Mouse (Mus musculus): ENCODE measurements at regions not wholly inside any gene's neighbourhood (a gene's known extent, or its start where the extent isn't known, plus 50 kb on each side); places are given as distances from the start of the nearest gene placed in this dataset.
A peak's percentile ranks its signal among the peaks of the same experiment; 100 is the strongest.

- Histone ChIP-seq H3K9ac (no peak overlapping the region), H3K4me1 (ENCODE audit: insufficient read depth) (0 out of 2 replicates have a peak, but pooled peaks cover 3% of the 10 kb centered on the region), H3K4me2 (no peak overlapping the region), H3K9me3 (ENCODE audit: low read depth, low read length) (no peaks in the 10 kb centered on the region), H3K4me3 (ENCODE audit: low read depth, low read length) (no peak overlapping the region), H3K27ac (ENCODE audit: low read depth) (no peak overlapping the region), H3K36me3 (ENCODE audit: insufficient read depth) (no peaks in the 10 kb centered on the region), H3K27me3 (ENCODE audit: insufficient read depth, low read length) (no peaks in the 10 kb centered on the region)
- no peak for TF ChIP-seq CTCF (IDR thresholded peaks at IDR 0.05; ENCODE audit: low read depth)
- 77% methylated on average over 7 of the region's 7 CpGs for WGBS
- ATAC-seq (ENCODE audit: insufficient read depth) (0 out of 2 replicates have a peak, but pooled peaks have one; percentile 4), DNase-seq (no peak)
These were observed 101.0 kb upstream of the Adra1b start for GRCm38 (mm10) chr11:44001843-44002589.

GRCm38 (mm10) chr11:44002716-44003522 is 101.9 kb upstream of the Adra1b start:
- DNase-seq: peak; percentile 78
- no peaks in the 10 kb centered on the region for H3K36me3 ChIP-seq (ENCODE audit: insufficient read depth)
- 47% methylated on average over 6 of the region's 6 CpGs for WGBS

GRCm38 (mm10) chr11:44007526-44008040 is 106.6 kb upstream of the Adra1b start:
- Histone ChIP-seq H3K9ac (no peak overlapping the region), H3K27me3 (ENCODE audit: insufficient read depth, low read length) (no peaks in the 10 kb centered on the region), H3K27ac (ENCODE audit: low read depth) (no peak overlapping the region), H3K4me1 (ENCODE audit: insufficient read depth) (no peaks in the 10 kb centered on the region), H3K36me3 (ENCODE audit: insufficient read depth) (no peaks in the 10 kb centered on the region), H3K4me3 (ENCODE audit: low read depth, low read length) (no peak overlapping the region), H3K9me3 (ENCODE audit: low read depth, low read length) (no peaks in the 10 kb centered on the region), H3K4me2 (no peak overlapping the region)
- no peak for TF ChIP-seq CTCF (IDR thresholded peaks at IDR 0.05; ENCODE audit: low read depth)
- WGBS: 27% methylated on average over 5 of the region's 5 CpGs
- DNase-seq: peak; percentile 34
- ATAC-seq (ENCODE audit: insufficient read depth): peak; percentile 52; the same call in 1 of the 2 replicates

More at GRCm38 (mm10) chr11:44002716-44003522, 101.9 kb upstream of the Adra1b start:
- no peak for TF ChIP-seq CTCF (IDR thresholded peaks at IDR 0.05; ENCODE audit: low read depth)
- Histone ChIP-seq H3K9me3 (ENCODE audit: low read depth, low read length) (no peaks in the 10 kb centered on the region), H3K4me1 (ENCODE audit: insufficient read depth) (0 out of 2 replicates have a peak, but pooled peaks cover 3% of the 10 kb centered on the region), H3K27ac (ENCODE audit: low read depth) (no peak overlapping the region), H3K4me3 (ENCODE audit: low read depth, low read length) (no peak overlapping the region), H3K9ac (no peak overlapping the region), H3K27me3 (ENCODE audit: insufficient read depth, low read length) (no peaks in the 10 kb centered on the region), H3K4me2 (no peak overlapping the region)
- peak; percentile 70; the same call in 1 of the 2 replicates for ATAC-seq (ENCODE audit: insufficient read depth)

- no peak overlapping the region for H3K9ac ChIP-seq
- ATAC-seq (ENCODE audit: insufficient read depth) (no peak), DNase-seq (no peak)
- no peaks in the 10 kb centered on the region for H3K27me3 ChIP-seq (ENCODE audit: insufficient read depth, low read length)
- H3K4me1 ChIP-seq (ENCODE audit: insufficient read depth): no peaks in the 10 kb centered on the region
- no peak overlapping the region for H3K4me3 ChIP-seq (ENCODE audit: low read depth, low read length)
- no peak overlapping the region for H3K27ac ChIP-seq (ENCODE audit: low read depth)
- H3K36me3 ChIP-seq (ENCODE audit: insufficient read depth): no peaks in the 10 kb centered on the region
- 74% methylated on average over 5 of the region's 5 CpGs for WGBS
- H3K4me2 ChIP-seq: no peak overlapping the region
- no peak for TF ChIP-seq CTCF (IDR thresholded peaks at IDR 0.05; ENCODE audit: low read depth)
- no peaks in the 10 kb centered on the region for H3K9me3 ChIP-seq (ENCODE audit: low read depth, low read length)
These were observed 111.3 kb upstream of the Adra1b start for GRCm38 (mm10) chr11:44012314-44012713.

- Histone ChIP-seq H3K9me3 (ENCODE audit: low read depth, low read length) (no peaks in the 10 kb centered on the region), H3K9ac (no peak overlapping the region), H3K4me2 (no peak overlapping the region), H3K4me3 (ENCODE audit: low read depth, low read length) (no peak overlapping the region), H3K27me3 (ENCODE audit: insufficient read depth, low read length) (no peaks in the 10 kb centered on the region), H3K4me1 (ENCODE audit: insufficient read depth) (no peaks in the 10 kb centered on the region), H3K27ac (ENCODE audit: low read depth) (no peak overlapping the region), H3K36me3 (ENCODE audit: insufficient read depth) (no peaks in the 10 kb centered on the region)
- ATAC-seq (ENCODE audit: insufficient read depth) (no peak), DNase-seq (no peak)
- TF ChIP-seq CTCF (IDR thresholded peaks at IDR 0.05; ENCODE audit: low read depth): no peak
- 33% methylated on average over 1 of the region's 1 CpGs for WGBS
These were observed 112.8 kb upstream of the Adra1b start for GRCm38 (mm10) chr11:44013841-44014240.

- Histone ChIP-seq H3K27me3 (ENCODE audit: insufficient read depth, low read length) (no peaks in the 10 kb centered on the region), H3K36me3 (ENCODE audit: insufficient read depth) (no peaks in the 10 kb centered on the region), H3K9me3 (ENCODE audit: low read depth, low read length) (no peaks in the 10 kb centered on the region), H3K9ac (no peak overlapping the region), H3K4me2 (no peak overlapping the region), H3K4me1 (ENCODE audit: insufficient read depth) (no peaks in the 10 kb centered on the region), H3K4me3 (ENCODE audit: low read depth, low read length) (no peak overlapping the region), H3K27ac (ENCODE audit: low read depth) (no peak overlapping the region)
- TF ChIP-seq CTCF (IDR thresholded peaks at IDR 0.05; ENCODE audit: low read depth): no peak
- WGBS: 52% methylated on average over 4 of the region's 4 CpGs
- DNase-seq (no peak), ATAC-seq (ENCODE audit: insufficient read depth) (no peak)
These were observed 120.6 kb upstream of the Adra1b start for GRCm38 (mm10) chr11:44021638-44022037.

GRCm38 (mm10) chr11:44027046-44027445 is 126.0 kb upstream of the Adra1b start:
- 61% methylated on average over 3 of the region's 3 CpGs for WGBS

More at GRCm38 (mm10) chr11:44027046-44027445, 126.0 kb upstream of the Adra1b start:
- Histone ChIP-seq H3K4me3 (ENCODE audit: low read depth, low read length) (no peak overlapping the region), H3K4me1 (ENCODE audit: insufficient read depth) (no peaks in the 10 kb centered on the region), H3K9me3 (ENCODE audit: low read depth, low read length) (no peaks in the 10 kb centered on the region), H3K36me3 (ENCODE audit: insufficient read depth) (no peaks in the 10 kb centered on the region), H3K27ac (ENCODE audit: low read depth) (no peak overlapping the region), H3K27me3 (ENCODE audit: insufficient read depth, low read length) (no peaks in the 10 kb centered on the region), H3K4me2 (no peak overlapping the region), H3K9ac (no peak overlapping the region; the same call in 1 of the 2 replicates)
- no peak for TF ChIP-seq CTCF (IDR thresholded peaks at IDR 0.05; ENCODE audit: low read depth)
- no peak for ATAC-seq (ENCODE audit: insufficient read depth)
- no peak for DNase-seq

Measured in lung, embryonic 14.5 days (tissue).